Mouse (Mus musculus): ENCODE results near the gene Hspb6. TPM values are rescaled to one million over a fixed set of nuclear protein-coding genes. Genes with fewer than 3 reads are reported as not detected.

Hspb6 gene
- polyA plus RNA-seq, 1 experiment = 8.4 TPM

- no peak for DNase-seq (ENCODE audit: low read depth)
- TF ChIP-seq POLR2A (IDR thresholded peaks at IDR 0.05; ENCODE audit: borderline replicate concordance, extremely low read depth, insufficient read depth, insufficient read length, poor library complexity, severe bottlenecking) (no peak), CTCF (IDR thresholded peaks at IDR 0.05; ENCODE audit: borderline replicate concordance, extremely low read depth, insufficient read depth, insufficient read length) (no peak)
Observed at GRCm38 (mm10) chr7:30553810-30554584, 2.0 kb downstream of the Hspb6 start.

GRCm38 (mm10) chr7:30556894-30557536 is 5.0 kb downstream of the Hspb6 start:
- TF ChIP-seq CTCF (IDR thresholded peaks at IDR 0.05; ENCODE audit: borderline replicate concordance, extremely low read depth, insufficient read depth, insufficient read length) (peak; percentile 35; the same call in 1 of the 2 replicates), POLR2A (IDR thresholded peaks at IDR 0.05; ENCODE audit: borderline replicate concordance, extremely low read depth, insufficient read depth, insufficient read length, poor library complexity, severe bottlenecking) (no peak)
- no peak for DNase-seq (ENCODE audit: low read depth)

- TF ChIP-seq CTCF (IDR thresholded peaks at IDR 0.05; ENCODE audit: borderline replicate concordance, extremely low read depth, insufficient read depth, insufficient read length) = no peak
- no peak for TF ChIP-seq POLR2A (IDR thresholded peaks at IDR 0.05; ENCODE audit: borderline replicate concordance, extremely low read depth, insufficient read depth, insufficient read length, poor library complexity, severe bottlenecking)
- no peak for DNase-seq (ENCODE audit: low read depth)
Observed at GRCm38 (mm10) chr7:30557901-30558514, 6.0 kb downstream of the Hspb6 start.

- TF ChIP-seq CTCF (IDR thresholded peaks at IDR 0.05; ENCODE audit: borderline replicate concordance, extremely low read depth, insufficient read depth, insufficient read length) (no peak), POLR2A (IDR thresholded peaks at IDR 0.05; ENCODE audit: borderline replicate concordance, extremely low read depth, insufficient read depth, insufficient read length, poor library complexity, severe bottlenecking) (no peak)
Observed at GRCm38 (mm10) chr7:30558656-30559442, 6.9 kb downstream of the Hspb6 start.

GRCm38 (mm10) chr7:30559443-30559954 is 7.5 kb downstream of the Hspb6 start, which contains the start of gene Lin37:
Gene Lin37 (minus strand): TSS chr7:30559838.
- TF ChIP-seq CTCF (IDR thresholded peaks at IDR 0.05; ENCODE audit: borderline replicate concordance, extremely low read depth, insufficient read depth, insufficient read length) = no peak
- TF ChIP-seq POLR2A (IDR thresholded peaks at IDR 0.05; ENCODE audit: borderline replicate concordance, extremely low read depth, insufficient read depth, insufficient read length, poor library complexity, severe bottlenecking) = peak; percentile 63; the same call in 1 of the 2 replicates
- peak; percentile 100 for DNase-seq (ENCODE audit: low read depth)

More at GRCm38 (mm10) chr7:30558656-30559442, 6.9 kb downstream of the Hspb6 start:
- DNase-seq (ENCODE audit: low read depth) = no peak

GRCm38 (mm10) chr7:30560296-30560695 is 8.3 kb downstream of the Hspb6 start:
- TF ChIP-seq POLR2A (IDR thresholded peaks at IDR 0.05; ENCODE audit: borderline replicate concordance, extremely low read depth, insufficient read depth, insufficient read length, poor library complexity, severe bottlenecking) (no peak), CTCF (IDR thresholded peaks at IDR 0.05; ENCODE audit: borderline replicate concordance, extremely low read depth, insufficient read depth, insufficient read length) (no peak)
- DNase-seq (ENCODE audit: low read depth) = no peak

- TF ChIP-seq POLR2A (IDR thresholded peaks at IDR 0.05; ENCODE audit: borderline replicate concordance, extremely low read depth, insufficient read depth, insufficient read length, poor library complexity, severe bottlenecking) (no peak), CTCF (IDR thresholded peaks at IDR 0.05; ENCODE audit: borderline replicate concordance, extremely low read depth, insufficient read depth, insufficient read length) (no peak)
Observed at GRCm38 (mm10) chr7:30562526-30563116, 10.6 kb downstream of the Hspb6 start.

GRCm38 (mm10) chr7:30563117-30563905 is 11.3 kb downstream of the Hspb6 start, which contains the start of the genes U2af1l4, Gm49396 and Psenen:
Gene U2af1l4 (plus strand): TSS chr7:30563301.
Gene Gm49396 (plus strand): TSS chr7:30563344.
Gene Psenen (minus strand): TSS chr7:30563627.
- peak; percentile 99 for DNase-seq (ENCODE audit: low read depth)
- TF ChIP-seq POLR2A (IDR thresholded peaks at IDR 0.05; ENCODE audit: borderline replicate concordance, extremely low read depth, insufficient read depth, insufficient read length, poor library complexity, severe bottlenecking) (no peak), CTCF (IDR thresholded peaks at IDR 0.05; ENCODE audit: borderline replicate concordance, extremely low read depth, insufficient read depth, insufficient read length) (no peak)

More at GRCm38 (mm10) chr7:30562526-30563116, 10.6 kb downstream of the Hspb6 start:
- DNase-seq (ENCODE audit: low read depth) = no peak

- no peak for TF ChIP-seq CTCF (IDR thresholded peaks at IDR 0.05; ENCODE audit: borderline replicate concordance, extremely low read depth, insufficient read depth, insufficient read length)
- no peak for DNase-seq (ENCODE audit: low read depth)
Observed at GRCm38 (mm10) chr7:30563906-30564280, 11.9 kb downstream of the Hspb6 start.

All from brain, embryonic 14.5 days (tissue).